Mouse (Mus musculus): ENCODE results near the gene Tgfbi. TPM values are rescaled to one million over a fixed set of nuclear protein-coding genes. Genes with fewer than 3 reads are reported as not detected.

The Tgfbi gene
- total RNA-seq, 2 experiments from 2014 or later = 17.1 to 22.3 TPM

DNA sequence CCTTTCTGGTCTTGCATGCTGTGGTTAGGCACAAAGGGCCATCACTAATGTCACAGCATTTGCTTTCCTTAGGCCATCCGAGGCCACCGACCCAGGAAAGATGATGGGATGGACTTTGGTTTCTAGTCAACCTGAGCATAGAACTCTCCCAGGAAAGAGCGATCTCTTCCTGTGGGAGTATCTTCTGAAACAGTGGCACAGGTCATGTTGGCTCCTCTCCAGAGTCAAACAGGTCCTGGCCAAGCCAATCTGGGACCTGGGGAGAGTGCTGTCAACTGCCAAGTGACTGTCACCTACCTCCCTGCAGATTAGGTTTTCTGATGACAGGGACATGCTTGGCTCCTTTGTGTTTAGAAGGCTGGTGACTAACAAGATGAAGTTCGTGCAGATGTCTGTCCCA is 20.8 kb downstream of the Tgfbi start:
- intact Hi-C loops (cut with DNase I) = no loop called here
- DNase-seq = no peak

DNA sequence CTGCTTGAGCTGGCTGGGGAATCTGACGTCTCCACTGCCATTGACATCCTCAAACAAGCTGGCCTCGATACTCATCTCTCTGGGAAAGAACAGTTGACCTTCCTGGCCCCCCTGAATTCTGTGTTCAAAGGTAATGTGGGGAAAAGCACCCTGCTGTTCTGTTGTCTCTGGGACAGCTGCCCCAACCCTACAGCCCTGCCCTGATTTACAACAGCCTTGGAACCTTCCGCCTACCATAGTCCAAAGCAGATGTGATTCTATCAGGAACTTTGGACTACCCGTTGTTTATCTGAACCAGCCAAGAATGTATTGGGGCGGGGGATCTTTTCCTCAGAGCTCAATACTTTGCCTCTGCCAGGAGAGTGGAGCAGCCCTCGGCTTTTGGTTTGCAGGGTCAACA is 21.2 kb downstream of the Tgfbi start:
- no peak for DNase-seq
- intact Hi-C loops (cut with DNase I) = no loop called here

DNA sequence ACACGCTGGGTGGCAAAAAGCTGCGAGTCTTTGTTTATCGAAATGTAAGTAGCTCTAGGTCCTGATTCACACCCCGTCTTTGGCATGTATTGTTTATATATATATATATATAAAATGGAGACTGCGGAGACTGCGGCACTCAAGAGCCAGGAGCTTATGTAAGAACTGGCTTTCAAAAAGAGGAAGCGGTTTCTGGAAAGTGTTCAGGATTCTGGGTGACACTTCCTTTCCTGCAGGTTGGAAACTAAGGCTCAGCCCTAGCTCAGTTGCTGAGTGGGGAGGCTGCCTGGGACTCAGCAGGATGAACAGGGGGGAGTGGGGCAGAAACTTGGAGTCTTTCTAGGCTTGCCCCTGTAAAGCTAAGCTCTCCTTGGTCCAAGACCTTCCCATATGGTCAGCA is 22.0 kb downstream of the Tgfbi start:
- intact Hi-C loops (cut with DNase I) = no loop called here
- DNase-seq = no peak

GRCm38 (mm10) chr13:56634139-56634615 is 24.9 kb downstream of the Tgfbi start:
- no peak for DNase-seq
- intact Hi-C loops (cut with DNase I) = no loop called here

DNA sequence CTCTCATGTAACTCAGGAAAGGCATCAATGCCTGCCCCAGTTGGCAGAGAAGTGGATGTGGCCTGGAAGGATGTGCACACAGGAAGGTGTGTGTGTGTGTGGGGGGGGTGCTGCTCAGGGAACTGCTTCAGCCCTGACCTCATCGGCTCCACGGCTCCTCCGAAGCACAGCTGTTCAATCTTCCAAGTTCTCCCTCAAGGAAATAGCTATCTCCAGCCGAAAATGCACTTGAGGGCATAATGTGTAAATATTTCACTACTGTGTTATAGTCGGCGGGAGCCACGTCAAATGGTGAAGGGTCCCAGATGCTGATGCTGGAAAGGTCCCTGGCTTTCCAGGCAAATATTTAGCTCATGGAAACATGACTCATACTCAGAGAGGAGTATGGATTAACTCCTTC is 25.6 kb downstream of the Tgfbi start:
- peak; percentile 46 to 56 for DNase-seq
- intact Hi-C loops (cut with DNase I) = no loop called here

GRCm38 (mm10) chr13:56637027-56637426 is 27.7 kb downstream of the Tgfbi start:
- no peak for DNase-seq
- intact Hi-C loops (cut with DNase I) = no loop called here

DNA sequence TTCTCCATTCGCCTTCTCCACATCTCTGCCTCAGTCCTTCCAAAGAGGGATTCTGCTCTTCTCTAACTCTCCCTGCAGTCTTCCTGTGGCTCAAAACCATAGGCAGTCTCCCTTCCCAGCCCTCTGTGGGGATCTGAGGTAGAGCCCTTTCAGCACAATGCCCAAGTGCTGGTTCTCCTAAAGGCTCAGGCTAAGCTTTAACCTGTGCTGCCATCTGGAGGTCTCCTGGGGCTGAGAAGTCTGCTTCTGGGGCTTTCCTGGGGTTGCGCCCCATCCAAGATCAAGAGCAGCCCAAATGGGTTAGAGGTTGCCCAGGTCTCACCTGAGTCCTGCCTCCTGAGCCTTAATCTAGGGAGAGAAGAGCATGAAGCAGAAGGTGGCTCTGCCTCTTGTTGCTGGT is 32.4 kb downstream of the Tgfbi start:
- DNase-seq = peak; percentile 47 to 55
- intact Hi-C loops (cut with DNase I) = loop anchor here (2.0 to 5.0 kb wide), 3 partner anchors 67 to 164 kb away; no protein-coding TSS in a partner anchor

DNA sequence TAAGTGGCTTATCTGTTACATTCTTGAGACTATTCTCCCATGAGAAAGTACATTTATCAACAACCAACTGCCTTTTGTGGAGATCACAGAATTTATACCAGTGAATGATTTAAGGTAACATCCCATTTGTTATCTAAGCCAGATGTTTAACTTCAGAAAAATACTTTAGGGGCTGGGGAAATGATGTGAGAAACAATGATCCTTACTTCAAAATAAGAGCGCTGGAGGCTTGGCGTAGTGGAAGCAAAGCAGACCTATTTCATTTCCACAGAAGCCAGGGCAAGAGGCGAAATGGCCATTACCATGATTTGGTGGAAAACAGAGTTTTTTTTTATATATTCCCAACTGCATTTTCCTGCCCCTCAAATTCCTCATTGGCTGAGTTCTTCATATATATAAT is 34.7 kb downstream of the Tgfbi start:
- no peak for DNase-seq
- intact Hi-C loops (cut with DNase I) = loop anchor here (5.0 kb wide), 2 partner anchors 87 to 167 kb away; no protein-coding TSS in a partner anchor

DNA sequence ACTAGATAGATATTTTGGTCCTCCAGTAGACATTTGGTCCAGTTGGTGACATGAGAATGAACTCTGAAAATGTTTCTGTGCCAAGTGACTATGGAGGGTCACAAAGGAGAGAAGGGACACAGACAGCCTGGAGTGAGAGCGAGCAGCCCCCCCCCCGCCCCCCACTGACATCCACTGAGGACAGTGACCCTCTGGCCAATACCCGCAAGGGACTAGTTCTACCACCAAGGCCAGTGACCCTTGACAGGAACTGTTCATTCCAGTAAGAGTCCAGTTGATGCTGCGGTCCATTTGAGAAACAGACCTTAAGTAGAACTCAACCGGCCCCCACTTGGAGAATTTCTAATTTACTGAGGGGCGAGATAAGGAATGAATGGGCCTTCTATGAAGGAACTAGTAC is 36.4 kb downstream of the Tgfbi start:
- intact Hi-C loops (cut with DNase I) = no loop called here
- DNase-seq = no peak

- peak; percentile 61 to 75 for DNase-seq
- intact Hi-C loops (cut with DNase I) = no loop called here
These were observed 38.5 kb downstream of the Tgfbi start for GRCm38 (mm10) chr13:56647597-56648405.

GRCm38 (mm10) chr13:56650020-56650419 is 40.7 kb downstream of the Tgfbi start:
- no peak for DNase-seq
- intact Hi-C loops (cut with DNase I) = no loop called here

- DNase-seq = no peak
- intact Hi-C loops (cut with DNase I) = no loop called here
These were observed 43.1 kb downstream of the Tgfbi start for GRCm38 (mm10) chr13:56652381-56652780.

DNA sequence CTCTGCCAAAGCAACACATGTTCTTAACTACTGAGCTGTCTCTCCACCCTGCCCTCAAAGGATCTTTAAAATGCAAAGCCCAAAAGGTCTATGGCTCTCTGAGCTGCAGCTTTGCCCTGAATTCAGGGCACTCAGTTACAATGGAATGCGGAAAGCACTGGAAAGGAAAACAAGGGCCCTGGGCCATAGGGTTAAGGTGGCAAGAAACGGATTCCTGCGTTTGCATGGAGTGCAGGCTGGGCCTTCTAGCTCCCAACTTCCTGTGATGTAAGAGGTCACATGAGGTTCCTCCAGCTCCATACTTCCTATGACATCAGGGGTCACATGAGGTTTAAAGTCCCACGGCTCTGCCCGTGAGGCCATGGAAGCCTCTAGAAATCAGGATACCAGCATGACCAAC is 44.9 kb downstream of the Tgfbi start:
- intact Hi-C loops (cut with DNase I) = no loop called here
- DNase-seq = no peak

DNA sequence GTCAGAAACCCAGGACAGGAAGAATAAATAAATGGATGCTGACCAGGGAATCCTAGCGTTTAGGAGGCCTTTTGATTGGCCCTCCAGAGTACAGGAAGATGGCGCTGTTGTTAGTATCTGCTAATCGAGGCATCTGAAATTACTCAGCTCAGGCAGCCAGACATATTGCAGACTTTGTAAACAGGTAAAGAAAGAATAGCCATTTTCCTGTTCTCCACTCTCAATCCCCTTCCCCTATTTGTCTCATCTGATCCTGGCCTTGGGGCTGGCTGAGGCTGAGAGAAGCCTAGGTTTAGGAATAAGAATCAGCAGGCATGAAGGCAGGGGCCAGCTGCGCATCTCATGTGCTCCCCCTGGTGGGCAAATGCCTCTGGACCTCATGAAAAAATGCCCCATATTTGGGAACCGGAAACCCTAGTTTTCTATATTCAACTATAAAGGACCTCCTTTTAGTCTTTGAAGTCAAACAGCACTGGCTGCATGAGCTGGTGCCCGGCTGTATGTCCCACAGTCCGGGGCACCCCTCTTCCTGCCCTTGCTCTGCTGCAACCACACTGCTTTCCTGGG is 48.7 kb downstream of the Tgfbi start:
- intact Hi-C loops (cut with DNase I) = loop anchor here (1.0 to 5.0 kb wide), 6 partner anchors 19 to 181 kb away; no protein-coding TSS in a partner anchor
- DNase-seq = peak; percentile 84 to 90

GRCm38 (mm10) chr13:56658931-56659330 is 49.6 kb downstream of the Tgfbi start:
- intact Hi-C loops (cut with DNase I) = loop anchor here (1.0 to 5.0 kb wide), 6 partner anchors 18 to 182 kb away; no protein-coding TSS in a partner anchor
- no peak for DNase-seq

DNA sequence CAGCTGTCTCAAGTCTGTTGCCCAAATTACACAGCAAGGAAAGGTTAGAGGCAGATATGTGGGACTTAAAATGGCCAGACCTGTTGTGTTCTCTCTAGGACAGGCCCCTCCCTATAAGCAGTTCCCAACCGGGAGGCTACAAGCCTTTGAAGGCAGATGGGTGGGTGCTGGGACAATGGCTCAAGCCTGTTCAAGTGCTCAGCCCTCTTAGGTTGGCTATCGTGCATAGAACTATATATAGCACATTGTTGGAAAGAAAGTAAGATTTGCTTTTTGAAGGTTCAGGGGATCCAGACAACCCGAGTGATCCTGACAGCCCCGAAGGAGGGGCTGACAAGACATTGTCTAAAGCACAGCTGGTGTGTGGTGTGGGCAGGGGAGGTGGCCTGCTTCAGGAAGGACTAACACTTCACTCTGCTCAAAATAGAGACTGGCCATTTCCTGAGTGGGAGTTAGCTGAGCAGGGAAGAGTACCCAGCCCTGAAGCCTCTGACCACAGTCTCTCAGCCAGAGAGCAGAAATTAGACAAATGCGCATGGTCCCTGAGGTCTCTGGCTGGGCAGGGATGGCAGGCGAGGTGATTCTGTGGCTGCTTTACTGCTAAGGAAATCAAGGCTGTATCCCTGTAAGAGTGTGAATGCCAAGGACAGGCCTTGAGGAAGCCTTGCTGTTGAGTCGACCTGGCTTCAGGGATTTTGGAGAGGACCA is 52.7 kb downstream of the Tgfbi start:
- DNase-seq = peak in 1 of 2 experiments; percentile 37
- intact Hi-C loops (cut with DNase I) = loop anchor here (5.0 kb wide), 1 partner anchor 40 kb away; the partner anchor contains the start of gene Smad5

- no peak for DNase-seq
- intact Hi-C loops (cut with DNase I) = loop anchor here (5.0 kb wide), 1 partner anchor 38 kb away; the partner anchor contains the start of gene Smad5
These were observed 55.2 kb downstream of the Tgfbi start for GRCm38 (mm10) chr13:56664256-56665170.

DNA sequence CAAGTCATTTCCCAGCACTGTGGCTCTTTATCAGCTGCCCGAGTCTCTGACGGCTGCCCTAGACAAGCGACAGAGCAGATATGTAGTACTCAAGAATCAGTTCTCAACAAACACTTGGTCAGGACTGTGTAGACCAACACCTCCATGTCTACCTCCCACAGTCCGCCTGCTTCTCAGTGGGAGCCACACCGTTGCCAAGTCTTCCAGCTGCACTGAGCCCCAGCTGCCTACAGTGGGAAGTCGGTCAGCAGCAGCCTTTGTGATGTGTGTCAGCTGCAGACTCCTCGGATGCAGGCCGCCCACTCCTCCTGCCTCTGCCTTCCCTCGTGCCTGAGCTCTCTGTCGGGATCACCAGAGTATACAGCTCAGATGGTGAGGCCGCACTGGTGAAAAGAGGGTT is 61.9 kb downstream of the Tgfbi start:
- peak; percentile 40 to 53 for DNase-seq
- intact Hi-C loops (cut with DNase I) = no loop called here

- intact Hi-C loops (cut with DNase I) = loop anchor here (2.0 kb wide), 1 partner anchor 19 kb away; no protein-coding TSS in a partner anchor
These were observed 68.4 kb downstream of the Tgfbi start for GRCm38 (mm10) chr13:56677731-56678130.

More at GRCm38 (mm10) chr13:56677731-56678130, 68.4 kb downstream of the Tgfbi start:
- no peak for DNase-seq
